Mouse (Mus musculus): Measurements from ENCODE around the gene Gata2. TPM values are rescaled to one million over a fixed set of nuclear protein-coding genes. Genes with fewer than 3 reads are reported as not detected.

Gata2 gene
- polyA plus RNA-seq, 1 experiment from 2014 or later = 35.9 TPM

DNA sequence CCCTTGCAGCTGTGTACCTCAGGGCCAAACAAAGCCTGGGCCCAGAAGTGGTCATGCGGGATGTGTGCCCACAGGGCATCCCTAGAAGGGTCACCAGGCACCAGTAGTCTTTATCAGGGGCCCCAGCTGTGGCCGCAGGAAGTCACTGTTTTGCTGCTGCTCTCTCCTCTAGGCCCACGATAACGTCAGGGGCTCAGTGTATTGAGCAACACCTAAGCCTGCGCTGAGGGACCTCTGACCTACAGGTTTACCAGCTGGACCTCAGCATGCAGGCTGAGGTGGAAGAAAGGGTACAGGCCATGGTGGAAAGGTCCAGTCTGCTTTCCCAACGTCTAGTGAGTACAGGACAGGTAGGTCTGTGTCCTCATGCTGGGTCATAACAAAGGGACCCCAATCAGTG is 60.4 kb downstream of the Gata2 start:
- no peaks in the 10 kb centered on the region for H3K4me1 ChIP-seq
- H3K27ac ChIP-seq (replicated peaks) = no peak overlapping the region
- H3K36me3 ChIP-seq (replicated peaks) = peaks cover 26% of the 10 kb centered on the region
- H3K4me3 ChIP-seq = no peak overlapping the region
- no peaks in the 10 kb centered on the region for H3K27me3 ChIP-seq (replicated peaks; ENCODE audit: low read depth, poor library complexity, severe bottlenecking)
- 66% methylated on average over 6 of the region's 6 CpGs for WGBS
- DNase-seq (ENCODE audit: low spot score) = no peak
- no peaks in the 10 kb centered on the region for H3K9me3 ChIP-seq

DNA sequence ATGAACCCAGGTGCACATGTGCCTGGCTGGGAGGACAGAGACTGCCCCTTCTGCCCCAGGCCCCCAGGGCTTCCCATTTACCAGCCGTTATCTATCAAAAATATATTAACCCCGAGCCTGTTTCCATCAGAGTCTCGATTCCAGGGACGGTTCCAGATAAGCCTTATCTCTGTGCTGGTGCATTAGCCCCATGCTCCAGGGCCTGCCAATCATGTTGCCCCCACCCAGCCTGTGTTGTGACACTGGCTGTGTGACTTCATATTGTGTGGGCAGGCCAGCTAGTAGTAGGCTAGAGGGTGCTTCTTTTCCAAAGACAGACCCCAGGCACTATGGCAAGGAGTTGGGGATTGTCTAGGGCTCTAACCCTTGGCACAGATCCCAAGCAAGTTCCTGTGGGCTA is 61.7 kb downstream of the Gata2 start:
- no peak overlapping the region for H3K4me3 ChIP-seq
- WGBS = 86% methylated on average over 4 of the region's 4 CpGs
- peaks cover 26% of the 10 kb centered on the region for H3K36me3 ChIP-seq (replicated peaks)
- no peak for DNase-seq (ENCODE audit: low spot score)
- H3K27ac ChIP-seq (replicated peaks) = peak overlapping the region; percentile 19; the same call in 1 of the 2 replicates
- no peaks in the 10 kb centered on the region for H3K4me1 ChIP-seq
- H3K27me3 ChIP-seq (replicated peaks; ENCODE audit: low read depth, poor library complexity, severe bottlenecking) = no peaks in the 10 kb centered on the region
- no peaks in the 10 kb centered on the region for H3K9me3 ChIP-seq

Other genes with a start within 250 kb of the Gata2 start
- gene H1fx, start 212.3 kb upstream of the Gata2 start, polyA plus RNA-seq (2016; fragmentation: Nextera tagmentation; extraction: Ambion mirVana) = 29.2 and 35.8 TPM in 2 replicates
- gene Rab7, start 148.6 kb upstream of the Gata2 start, polyA plus RNA-seq (2016; fragmentation: Nextera tagmentation; extraction: Ambion mirVana) = 206 and 207 TPM in 2 replicates
- 302 and 327 TPM in 2 replicates for gene Rpn1, start 109.4 kb upstream of the Gata2 start, polyA plus RNA-seq (2016; fragmentation: Nextera tagmentation; extraction: Ambion mirVana)
- gene Dnajb8, start 28.4 kb downstream of the Gata2 start, polyA plus RNA-seq (2016; fragmentation: Nextera tagmentation; extraction: Ambion mirVana) = not detected in 2 replicates